Mouse (Mus musculus): ENCODE data around the gene Larp6.

Gene Larp6

DNA sequence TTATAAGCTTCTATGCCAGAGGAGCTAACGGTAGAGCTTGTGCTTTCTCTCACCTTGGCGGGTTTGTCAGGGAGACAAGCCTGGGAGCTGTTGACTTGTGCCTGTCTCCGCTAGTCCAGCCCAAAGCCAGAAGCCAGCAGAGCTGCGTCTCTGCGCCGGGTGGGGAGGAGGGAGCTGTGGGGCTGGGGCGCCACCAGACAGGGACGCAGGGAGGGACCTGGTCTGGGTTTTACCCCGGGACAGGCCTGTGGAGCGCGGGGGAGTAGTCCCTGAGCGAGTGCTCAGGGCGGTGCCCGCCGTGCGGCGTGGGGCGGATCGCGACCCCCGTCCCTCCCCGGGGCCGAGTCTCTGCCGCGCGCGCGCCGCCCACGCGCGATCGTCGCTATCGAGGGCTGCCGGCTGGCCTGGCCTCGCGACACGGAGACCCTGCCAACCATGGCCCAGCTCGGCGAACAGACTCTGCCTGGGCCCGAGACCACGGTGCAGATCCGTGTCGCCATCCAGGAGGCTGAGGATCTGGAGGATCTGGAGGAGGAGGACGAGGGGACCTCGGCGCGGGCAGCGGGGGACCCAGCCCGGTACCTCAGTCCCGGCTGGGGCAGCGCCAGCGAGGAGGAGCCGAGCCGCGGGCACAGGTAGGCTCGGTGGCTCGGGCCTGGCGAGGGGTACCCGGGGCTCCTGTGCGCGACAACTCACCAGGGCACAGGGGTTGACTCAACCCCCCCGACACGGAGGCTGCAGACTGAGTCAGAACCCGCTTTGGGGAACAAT lies at the start of gene Larp6:
TSS of gene Larp6 (plus strand) at position 219 of the 771 bp plus-strand sequence.
- DNase-seq (ENCODE audit: low spot score in 2 of 2) = no peak

DNA sequence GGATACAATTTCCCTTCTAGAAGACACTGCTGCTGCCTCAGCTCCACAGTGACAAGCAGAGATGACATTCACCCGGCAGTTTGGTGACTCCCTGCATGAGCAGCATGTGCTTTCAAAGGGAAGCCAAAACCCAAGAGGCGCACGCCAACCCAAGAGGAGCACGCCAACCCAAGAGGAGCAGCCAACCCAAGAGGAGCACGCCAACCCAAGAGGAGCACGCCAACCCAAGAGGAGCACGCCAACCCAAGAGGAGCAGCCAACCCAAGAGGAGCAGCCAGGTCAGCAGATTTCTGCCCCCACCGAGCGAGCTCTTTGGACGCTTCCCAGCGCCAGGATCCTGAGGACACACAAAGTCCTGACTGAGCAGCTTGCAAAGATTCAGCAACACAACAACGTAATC lies 48.4 kb upstream of the Larp6 start:
- no peak for DNase-seq (ENCODE audit: low spot score in 2 of 2)

DNA sequence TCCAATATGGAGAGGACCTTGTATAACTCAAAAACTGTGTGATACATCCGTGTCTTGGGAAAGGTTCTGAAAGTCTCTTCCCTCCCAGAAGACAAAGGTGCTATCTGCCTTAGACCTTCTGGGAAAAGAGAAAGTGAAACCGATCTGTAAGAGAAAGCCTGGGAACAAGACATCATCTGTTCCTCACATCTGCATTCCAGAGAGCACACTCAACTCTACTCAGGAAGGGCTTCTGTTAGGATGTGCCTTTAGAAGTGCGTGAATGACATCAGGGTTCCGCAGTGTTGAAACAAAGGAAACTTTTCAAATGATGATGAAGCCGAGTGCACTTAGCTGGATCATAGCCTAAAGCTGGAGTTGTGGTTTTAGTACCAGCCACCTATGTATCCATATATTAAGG lies 47.9 kb upstream of the Larp6 start:
- no peak for DNase-seq (ENCODE audit: low spot score in 2 of 2)

GRCm38 (mm10) chr9:60665535-60665934 lies 47.3 kb upstream of the Larp6 start:
- DNase-seq (ENCODE audit: low spot score in 2 of 2) = no peak

- DNase-seq (ENCODE audit: low spot score in 2 of 2) = no peak
Measured at GRCm38 (mm10) chr9:60668886-60669285, 43.9 kb upstream of the Larp6 start.

DNA sequence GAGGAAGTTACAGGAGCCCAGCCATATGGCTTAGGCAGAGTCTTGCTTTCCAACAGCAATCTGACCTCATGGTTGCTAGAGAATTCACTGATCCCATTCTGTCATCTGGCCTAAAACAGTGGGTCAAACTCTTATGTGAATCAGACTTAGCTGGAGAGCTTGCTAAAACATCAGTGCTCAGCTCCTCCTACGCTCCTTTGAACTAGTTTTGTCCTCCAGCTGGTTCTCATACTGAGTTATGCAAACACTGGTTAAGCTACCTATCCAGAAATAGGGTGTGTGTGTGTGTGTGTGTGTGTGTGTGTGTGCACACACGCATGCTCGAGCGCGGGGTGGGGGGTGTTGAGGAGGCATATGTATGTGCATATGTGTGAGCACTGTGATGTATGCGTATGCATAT lies 40.2 kb upstream of the Larp6 start:
- DNase-seq (ENCODE audit: low spot score in 2 of 2) = no peak

- DNase-seq (ENCODE audit: low spot score in 2 of 2) = no peak
Measured at GRCm38 (mm10) chr9:60674780-60675179, 38.0 kb upstream of the Larp6 start.

GRCm38 (mm10) chr9:60676429-60676828 lies 36.4 kb upstream of the Larp6 start:
- no peak for DNase-seq (ENCODE audit: low spot score in 2 of 2)

DNA sequence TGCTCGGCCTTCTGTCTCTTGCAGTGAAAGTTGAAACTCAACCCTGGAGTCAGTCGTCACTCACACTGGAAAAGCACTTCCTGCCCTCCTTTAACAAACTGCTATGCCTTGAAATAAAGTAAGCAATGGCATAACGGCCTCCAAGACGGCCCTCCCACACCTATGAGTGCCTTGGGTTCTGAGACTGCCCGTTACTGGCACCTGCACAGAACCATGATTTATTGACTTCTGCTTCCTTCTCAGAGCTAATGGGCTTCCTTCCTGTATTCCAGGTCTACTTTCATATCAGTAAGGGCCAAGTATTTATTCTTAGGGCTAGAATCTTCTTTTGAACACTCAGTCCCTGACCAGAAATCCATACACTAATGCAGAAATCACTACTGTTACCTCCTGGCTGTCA lies 33.9 kb upstream of the Larp6 start:
- no peak for DNase-seq (ENCODE audit: low spot score in 2 of 2)

GRCm38 (mm10) chr9:60681005-60681404 lies 31.8 kb upstream of the Larp6 start:
- no peak for DNase-seq (ENCODE audit: low spot score in 2 of 2)

DNA sequence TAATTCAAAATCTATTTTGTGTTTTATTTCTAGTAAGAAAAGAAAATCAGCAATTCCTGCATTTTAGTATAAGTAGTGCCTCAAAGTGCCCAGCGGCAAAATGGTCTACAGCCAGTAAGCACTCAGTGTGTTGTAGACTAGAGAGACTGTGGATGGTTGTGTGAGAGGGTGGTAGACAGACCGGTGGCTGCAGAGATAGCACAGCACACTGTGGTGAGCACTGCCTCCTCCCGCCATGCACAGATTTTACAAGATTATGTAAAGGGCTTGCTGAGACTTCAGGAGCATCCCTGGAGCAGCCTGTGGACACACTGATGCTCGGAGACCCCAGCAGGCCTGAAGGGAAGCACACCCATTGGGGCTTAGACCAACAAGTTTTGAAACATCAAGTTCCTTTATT lies 30.0 kb upstream of the Larp6 start:
- DNase-seq (ENCODE audit: low spot score in 2 of 2) = no peak

DNA sequence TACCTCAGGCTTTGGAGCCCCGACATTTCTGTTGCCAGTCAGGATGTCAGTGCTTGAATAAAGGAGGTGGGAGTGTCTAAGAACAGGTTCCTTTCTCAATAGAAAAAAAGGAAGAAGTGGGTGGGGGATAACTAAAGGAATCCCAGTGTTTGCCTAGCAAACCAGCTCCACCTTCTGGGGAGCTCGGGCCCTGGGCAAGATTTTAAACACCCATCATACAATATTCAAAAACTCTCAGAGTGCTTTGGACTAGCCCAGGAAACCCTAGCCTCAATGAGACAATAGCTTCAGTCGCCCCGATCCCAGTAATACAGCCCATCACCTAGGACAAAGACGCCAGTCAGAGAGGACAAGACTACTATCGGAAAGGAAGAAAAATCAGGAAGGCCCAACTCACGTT lies 25.4 kb upstream of the Larp6 start:
- DNase-seq (ENCODE audit: low spot score in 2 of 2) = no peak

DNA sequence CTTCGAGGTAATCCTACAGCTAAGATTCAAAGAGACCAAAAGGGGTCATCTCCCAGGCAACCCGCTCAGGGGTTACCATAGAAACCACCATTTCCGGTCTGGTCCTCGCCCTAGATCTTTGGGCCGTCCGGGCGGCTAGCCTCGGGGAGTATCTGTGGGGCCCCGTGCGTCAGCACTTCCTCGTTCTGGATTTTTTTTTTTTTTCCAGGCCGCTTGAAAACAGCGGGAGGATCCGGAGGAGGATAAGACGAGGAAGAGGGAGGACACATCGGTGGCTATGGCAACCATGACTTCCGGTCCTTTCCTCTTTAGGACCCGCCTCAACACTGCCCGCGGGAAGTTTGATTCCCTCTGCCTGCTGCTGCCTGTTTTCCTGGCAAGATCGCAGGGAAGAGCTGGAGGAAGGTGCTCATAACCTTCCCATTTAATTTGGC lies 24.9 kb upstream of the Larp6 start, which contains the start of gene Lrrc49:
TSS of gene Lrrc49 (minus strand) at position 268 of the 434 bp plus-strand sequence.
- peak; percentile 70 to 71 for DNase-seq (ENCODE audit: low spot score in 2 of 2)

- DNase-seq (ENCODE audit: low spot score in 2 of 2) = no peak
Measured at GRCm38 (mm10) chr9:60692624-60693023, 20.2 kb upstream of the Larp6 start.

- DNase-seq (ENCODE audit: low spot score in 2 of 2) = no peak
Measured at GRCm38 (mm10) chr9:60693986-60694385, 18.8 kb upstream of the Larp6 start.

DNA sequence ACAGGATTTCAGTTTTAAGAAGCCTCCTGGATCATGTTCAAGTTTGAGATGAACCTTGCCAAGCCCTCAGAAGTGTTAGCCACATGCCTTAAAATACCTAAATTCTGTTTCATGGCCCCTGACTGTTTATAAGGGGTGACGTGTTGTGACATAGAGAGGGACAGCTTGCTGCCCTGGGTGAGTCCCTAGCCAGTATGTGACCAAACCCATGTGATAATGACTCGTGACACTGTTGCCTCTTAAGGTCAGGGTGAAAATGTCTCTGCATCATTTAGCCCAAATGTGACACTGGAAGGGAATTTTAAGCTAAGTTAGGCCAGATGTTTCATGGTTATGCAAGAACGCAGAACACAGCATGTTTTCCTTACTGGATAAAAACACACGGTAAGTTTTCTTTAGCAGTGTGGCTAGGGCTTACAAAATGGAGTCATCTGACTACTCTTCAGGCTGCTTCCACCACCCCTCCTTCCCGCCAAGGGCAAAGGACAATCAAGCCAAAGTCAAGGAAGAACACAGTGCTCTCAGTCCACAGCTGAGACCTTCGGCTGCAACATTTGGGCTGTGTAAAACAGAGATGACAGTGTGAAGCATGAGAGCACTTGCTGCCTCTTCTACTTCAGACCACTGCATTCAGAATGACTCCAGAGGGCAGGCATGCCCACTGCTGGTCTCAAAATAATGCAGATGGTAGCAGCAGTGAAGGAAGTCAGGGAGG lies 16.4 kb upstream of the Larp6 start:
- no peak for DNase-seq (ENCODE audit: low spot score in 2 of 2)

DNA sequence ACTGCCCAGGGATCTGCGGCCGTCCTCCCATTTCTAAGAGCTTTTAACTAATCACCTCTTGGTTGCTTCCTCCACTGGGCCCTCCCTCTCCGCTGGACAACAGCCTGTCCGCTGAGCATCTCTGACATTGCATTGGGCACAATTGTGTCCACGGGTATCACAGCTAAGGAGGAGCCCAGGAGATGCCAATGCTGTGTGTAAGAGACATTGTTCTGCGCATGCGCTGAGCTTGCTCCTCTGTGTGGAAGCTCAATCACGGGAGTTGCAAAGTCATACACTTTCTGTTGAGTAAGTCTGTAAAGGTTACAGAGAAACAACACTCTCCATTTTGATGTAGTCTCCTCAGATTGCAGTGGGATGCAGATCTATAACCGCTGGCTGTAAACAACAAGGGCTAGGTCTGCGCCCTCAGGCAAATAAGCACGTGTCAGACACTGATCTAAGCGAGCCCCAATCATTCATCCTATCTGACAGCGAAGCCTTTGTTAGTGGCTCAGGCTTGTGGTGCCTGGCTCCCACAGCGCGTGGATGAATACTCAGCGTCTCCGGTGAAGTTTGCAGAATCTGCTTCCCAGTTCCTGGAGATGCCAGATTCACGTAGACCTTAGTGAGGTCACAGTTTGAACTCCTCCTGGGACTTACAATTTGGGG lies 13.1 kb upstream of the Larp6 start:
- DNase-seq (ENCODE audit: low spot score in 2 of 2) = no peak

DNA sequence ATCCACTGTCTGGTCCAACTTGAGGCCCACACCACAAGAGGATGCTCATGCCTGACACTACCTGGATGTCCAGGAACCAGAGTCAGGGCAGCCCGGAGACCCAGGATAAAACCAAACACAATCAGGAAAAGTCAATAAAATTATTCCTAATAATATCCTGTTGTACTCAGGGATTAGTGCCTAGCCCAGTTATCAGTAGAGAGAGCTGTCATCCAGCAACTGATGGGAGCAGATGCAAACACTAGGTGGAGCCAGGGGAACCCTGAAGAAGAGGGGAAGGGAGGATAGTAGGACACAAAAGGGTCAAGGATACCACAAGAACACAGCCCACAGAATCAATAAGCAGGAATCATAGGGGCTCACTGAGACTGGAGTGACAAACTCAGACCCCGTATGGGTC lies 5.2 kb upstream of the Larp6 start:
- DNase-seq (ENCODE audit: low spot score in 2 of 2) = no peak

- no peak for DNase-seq (ENCODE audit: low spot score in 2 of 2)
Measured at GRCm38 (mm10) chr9:60708606-60709005, 4.2 kb upstream of the Larp6 start.

DNA sequence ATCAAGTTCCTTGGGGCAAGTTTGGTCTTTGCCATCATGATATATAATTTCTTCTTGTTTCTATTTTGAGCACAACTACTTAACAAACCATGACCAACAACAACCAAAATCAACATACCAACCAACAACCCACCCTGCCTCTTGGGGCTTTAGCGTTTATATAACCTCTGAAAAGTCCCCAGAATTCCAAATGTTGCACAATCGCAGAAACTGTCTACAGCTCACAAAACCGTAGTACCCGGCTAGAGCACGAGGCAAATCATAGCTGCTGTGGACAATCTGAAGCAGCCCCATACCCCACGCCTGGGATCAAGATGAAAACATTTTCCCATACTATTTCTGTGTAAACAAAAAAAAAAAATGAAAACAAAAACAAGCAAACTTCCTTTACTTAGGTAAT lies 3.1 kb upstream of the Larp6 start:
- DNase-seq (ENCODE audit: low spot score in 2 of 2) = no peak

GRCm38 (mm10) chr9:60712011-60712410 lies 778 bp upstream of the Larp6 start:
- DNase-seq (ENCODE audit: low spot score in 2 of 2) = no peak

DNA sequence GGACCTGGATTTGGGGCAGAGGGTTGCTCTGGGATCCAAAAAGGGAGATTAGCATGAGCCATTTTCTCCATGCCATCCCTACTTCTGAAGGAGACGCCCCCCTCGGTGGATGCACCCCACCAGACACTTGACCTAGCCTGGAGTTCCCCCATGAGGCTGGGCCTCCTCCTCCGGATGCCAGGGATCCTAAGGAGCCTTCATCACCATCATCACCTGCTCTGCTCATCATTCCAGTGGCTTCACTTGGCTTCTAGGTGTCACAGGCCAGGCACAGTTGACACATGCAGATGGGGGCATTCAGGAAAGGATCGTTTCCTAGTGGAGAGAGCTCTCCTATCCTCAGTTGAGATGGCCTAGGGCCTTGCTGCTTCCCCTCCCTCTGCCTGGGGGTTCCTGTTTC lies 827 bp downstream of the Larp6 start:
- DNase-seq (ENCODE audit: low spot score in 2 of 2) = no peak

DNA sequence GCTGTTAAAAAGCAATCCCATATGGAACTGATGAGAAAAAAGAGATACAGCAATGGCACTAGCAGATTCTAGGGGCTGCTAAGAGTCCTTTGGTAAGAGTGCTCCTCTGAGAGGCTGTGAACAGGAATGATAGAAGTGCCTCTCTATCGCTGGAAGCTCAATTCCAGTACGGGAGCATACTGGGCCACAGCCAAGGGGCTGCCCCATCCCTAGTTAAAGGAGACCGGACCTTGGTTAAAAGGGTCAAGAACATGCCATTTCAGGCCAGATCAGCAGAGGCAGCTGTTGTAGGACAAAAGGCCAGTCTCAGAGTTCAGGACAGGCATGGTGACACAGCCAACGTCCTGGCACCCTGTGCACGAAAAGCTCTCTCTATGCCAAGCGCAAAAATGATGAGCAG lies 1.4 kb downstream of the Larp6 start:
- DNase-seq (ENCODE audit: low spot score in 2 of 2) = no peak
